Mouse (Mus musculus) forebrain, embryonic 13.5 days (tissue): ENCODE results near the gene Pcna. TPM values are rescaled to one million over a fixed set of nuclear protein-coding genes. Genes with fewer than 3 reads are reported as not detected.
"Not testable (repeated sequence)": the region's sequence is repeated elsewhere in the genome, so short reads cannot be mapped to it uniquely, and the experiment has no call there.

Experiments
- ATAC-seq: fragments of 200-750 bp; cut with Nextera tagmentation; 2 replicates; pipeline ENCODE4 v1.8.0; 2017
- H3K27ac ChIP-seq: fragments of 300-500 bp; sonication (generic); 2 replicates; pipeline ENCODE4 v1.5.1; 2015; ENCODE audit warnings: inconsistent platforms, mild to moderate bottlenecking, moderate library complexity
- H3K27me3 ChIP-seq: fragments of 300-500 bp; sonication (generic); 2 replicates; pipeline ENCODE4 v1.6.1; 2015; ENCODE audit warnings: mild to moderate bottlenecking, inconsistent platforms
- H3K36me3 ChIP-seq: fragments of 300-500 bp; sonication (generic); 2 replicates; pipeline ENCODE4 v1.6.1; 2015; ENCODE audit warnings: mild to moderate bottlenecking, inconsistent platforms; ENCODE audit not compliant: poor library complexity, severe bottlenecking
- H3K4me1 ChIP-seq: fragments of 300-500 bp; sonication (generic); 2 replicates; pipeline ENCODE4 v1.6.1; 2015; ENCODE audit warnings: inconsistent platforms
- H3K4me2 ChIP-seq: fragments of 300-500 bp; sonication (generic); 2 replicates; pipeline ENCODE4 v1.6.1; 2015; ENCODE audit warnings: inconsistent platforms, mild to moderate bottlenecking, moderate library complexity
- H3K4me3 ChIP-seq: fragments of 300-500 bp; sonication (generic); 2 replicates; pipeline ENCODE4 v1.5.1; 2015; ENCODE audit warnings: mild to moderate bottlenecking, inconsistent platforms
- H3K9ac ChIP-seq: fragments of 300-500 bp; sonication (generic); 2 replicates; pipeline ENCODE4 v1.6.1; 2015; ENCODE audit warnings: mild to moderate bottlenecking, inconsistent platforms
- H3K9me3 ChIP-seq: fragments of 300-500 bp; sonication (generic); replicated peaks from 2 replicates; pipeline ENCODE4 v1.6.1; 2016; ENCODE audit warnings: inconsistent platforms
- WGBS: fragments of 180-500 bp; shearing (Covaris S2); methylation state at CpG from one replicate; pipeline ENCODE4 v1.1.7; 2015; 5-methylcytosine and 5-hydroxymethylcytosine counted together
- polyA plus RNA-seq: library from polyadenylated mRNA; unstranded; fragments of >200 nt; fragmentation: Nextera tagmentation; extraction: Ambion mirVana; gene quantifications from 2 replicates; pipeline ENCODE4 v1.2.1, GENCODE M21; 2015

Pcna gene
- 322 and 326 TPM in 2 replicates for polyA plus RNA-seq

DNA sequence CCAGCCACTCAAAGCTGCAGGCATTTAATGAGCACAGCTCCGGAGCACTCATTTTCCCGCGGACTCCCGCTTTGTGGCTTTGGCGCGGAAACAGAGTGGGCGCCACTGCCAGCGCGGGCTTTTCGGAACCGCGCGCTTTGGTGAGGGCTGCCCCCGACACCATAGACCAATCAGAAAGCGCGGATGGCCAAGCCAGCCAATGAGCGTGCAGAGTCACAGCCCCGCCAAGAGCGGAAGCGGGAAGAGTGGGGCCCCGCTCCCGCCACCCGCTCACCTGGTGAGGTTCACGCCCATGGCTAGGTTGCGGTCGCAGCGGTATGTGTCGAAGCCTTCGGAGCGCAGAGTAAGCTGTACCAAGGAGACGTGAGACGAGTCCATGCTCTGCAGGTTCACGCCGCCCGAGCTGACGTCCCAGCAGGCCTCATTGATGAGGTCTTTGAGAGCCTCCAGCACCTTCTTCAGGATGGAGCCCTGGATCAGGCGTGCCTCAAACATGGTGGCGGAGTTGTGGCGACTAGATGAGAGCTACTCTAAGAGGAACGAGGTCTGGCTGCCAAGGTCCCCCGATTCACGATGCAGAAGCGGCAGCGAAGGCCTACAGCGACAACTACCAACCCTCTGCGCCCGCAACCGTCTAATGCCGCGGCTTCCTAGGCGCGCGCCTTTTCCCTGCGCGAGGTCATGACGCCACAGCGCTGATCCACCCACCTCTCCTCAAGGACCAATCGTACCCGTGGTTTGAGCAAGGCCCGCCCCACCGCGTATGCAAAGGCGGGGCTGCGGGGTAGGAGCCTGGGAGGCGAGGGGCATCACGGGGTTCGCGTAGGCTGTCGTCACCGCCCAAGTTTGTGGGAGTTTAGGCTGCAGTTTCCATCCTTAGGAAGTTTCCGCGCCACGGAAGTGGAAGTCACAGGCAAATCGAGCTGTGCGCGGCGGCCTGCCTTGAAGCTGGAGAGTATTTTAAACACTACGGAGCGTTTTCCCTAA is at the start of gene Pcna:
Gene Pcna, minus strand, starts transcription at position 773 of the 987 bp plus-strand sequence.
- H3K36me3 ChIP-seq: peaks cover 30% of the 10 kb centered on the region
- no peaks in the 10 kb centered on the region for H3K27me3 ChIP-seq
- peak within 1 kb of the TSS; percentile 78 for H3K9ac ChIP-seq
- under 1% methylated on average over 79 of the region's 79 CpGs for WGBS
- H3K9me3 ChIP-seq: no peaks in the 10 kb centered on the region
- H3K4me2 ChIP-seq: peak within 1 kb of the TSS; percentile 72
- peak within 1 kb of the TSS; percentile 80 for H3K27ac ChIP-seq
- peak; percentile 99 for ATAC-seq
- peak within 1 kb of the TSS; percentile 59 for H3K4me3 ChIP-seq
- peaks cover 47% of the 10 kb centered on the region for H3K4me1 ChIP-seq

DNA sequence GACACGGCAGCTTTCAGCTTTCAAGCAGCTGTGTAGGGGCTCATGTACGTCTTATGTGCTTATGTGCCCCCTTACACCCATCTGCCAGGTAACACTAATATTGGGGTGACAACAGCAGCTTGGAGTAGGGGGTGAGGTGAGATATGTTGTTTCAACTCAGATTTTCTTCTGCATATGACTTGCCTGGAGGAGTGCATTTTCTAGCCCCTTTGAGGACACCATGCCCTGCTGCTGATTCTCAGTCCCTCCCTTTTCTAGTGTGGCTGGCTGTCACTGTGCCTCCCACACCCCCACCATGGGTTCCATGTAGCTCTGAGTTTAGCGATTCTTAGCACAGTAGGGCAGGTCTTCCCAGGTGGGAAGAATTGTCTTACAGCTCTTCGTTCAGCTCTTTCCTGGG is 48.3 kb upstream of the Pcna start:
- 91% methylated on average over 4 of the region's 4 CpGs for WGBS
- ATAC-seq: no peak

DNA sequence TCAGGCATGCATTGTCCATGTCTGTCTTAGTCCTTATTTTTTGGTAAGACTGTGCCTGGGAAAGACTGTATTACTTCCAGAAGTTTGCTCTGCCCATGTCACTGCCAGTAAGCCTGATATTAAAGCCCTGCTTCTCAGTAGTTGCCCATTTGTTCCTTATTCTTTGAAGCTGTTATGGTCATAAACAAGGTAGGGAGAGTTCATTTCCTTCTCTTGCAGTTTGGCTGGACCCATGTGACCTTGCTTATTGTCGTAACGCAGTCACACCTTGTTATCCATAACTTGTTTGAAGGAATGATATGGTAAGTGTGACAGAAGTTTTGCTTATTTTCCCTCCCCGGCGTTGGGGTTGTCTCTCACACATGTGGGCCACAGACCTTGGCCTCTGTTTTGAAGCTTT is 45.1 kb upstream of the Pcna start:
- Histone ChIP-seq H3K9me3 (no peaks in the 10 kb centered on the region), H3K36me3 (peaks cover 93% of the 10 kb centered on the region), H3K27me3 (no peaks in the 10 kb centered on the region), H3K27ac (no peak overlapping the region), H3K4me1 (no peaks in the 10 kb centered on the region), H3K4me2 (no peak overlapping the region), H3K4me3 (no peak overlapping the region), H3K9ac (no peak overlapping the region)
- WGBS: 92% methylated on average over 4 of the region's 4 CpGs
- no peak for ATAC-seq

More for the DNA sequence above, 48.3 kb upstream of the Pcna start:
- Histone ChIP-seq H3K4me3 (no peak overlapping the region), H3K9ac (no peak overlapping the region), H3K27me3 (no peaks in the 10 kb centered on the region), H3K9me3 (no peaks in the 10 kb centered on the region), H3K36me3 (peaks cover 92% of the 10 kb centered on the region), H3K27ac (no peak overlapping the region), H3K4me2 (no peak overlapping the region), H3K4me1 (no peaks in the 10 kb centered on the region)

DNA sequence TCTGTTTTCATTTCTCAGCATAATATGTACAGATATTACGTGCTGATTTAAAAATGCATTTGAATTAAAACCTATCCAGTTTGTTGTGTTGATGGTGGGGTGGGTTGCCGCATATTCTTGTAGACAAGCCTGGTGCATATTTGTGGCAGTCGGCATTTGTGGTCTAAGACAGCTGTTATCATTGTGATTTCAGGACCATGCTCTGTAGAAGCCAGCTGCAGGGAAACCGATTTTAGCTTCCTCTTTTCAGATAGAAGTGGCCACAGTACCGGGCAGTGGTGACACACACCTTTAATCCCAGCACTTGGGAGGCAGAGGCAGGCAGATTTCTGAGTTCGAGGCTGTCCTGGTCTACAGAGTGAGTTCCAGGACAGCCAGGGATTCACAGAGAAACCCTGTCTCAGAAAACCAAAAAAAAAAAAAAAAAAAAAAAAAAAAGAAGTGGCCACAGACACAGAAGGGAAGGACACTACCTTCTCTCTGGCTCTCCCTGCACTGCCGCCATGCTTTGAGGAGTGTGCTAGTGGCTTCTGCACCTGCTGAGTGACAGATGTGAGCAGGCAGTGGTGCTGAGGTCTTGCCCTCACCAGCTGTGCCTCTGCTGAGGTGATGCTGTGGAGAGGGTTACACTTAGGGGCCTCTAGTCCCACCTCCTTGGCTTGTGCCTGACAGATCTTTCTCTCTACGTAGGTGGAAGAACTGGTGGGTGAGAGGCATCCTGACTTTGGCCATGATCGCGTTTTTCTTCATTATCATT is 40.8 kb upstream of the Pcna start:
- Histone ChIP-seq H3K9me3 (no peaks in the 10 kb centered on the region), H3K9ac (no peak overlapping the region), H3K4me2 (no peak overlapping the region), H3K27ac (no peak overlapping the region), H3K36me3 (peaks cover 56% of the 10 kb centered on the region), H3K27me3 (no peaks in the 10 kb centered on the region), H3K4me3 (no peak overlapping the region), H3K4me1 (peaks cover 20% of the 10 kb centered on the region)
- ATAC-seq: no peak
- WGBS: 92% methylated on average over 10 of the region's 10 CpGs

DNA sequence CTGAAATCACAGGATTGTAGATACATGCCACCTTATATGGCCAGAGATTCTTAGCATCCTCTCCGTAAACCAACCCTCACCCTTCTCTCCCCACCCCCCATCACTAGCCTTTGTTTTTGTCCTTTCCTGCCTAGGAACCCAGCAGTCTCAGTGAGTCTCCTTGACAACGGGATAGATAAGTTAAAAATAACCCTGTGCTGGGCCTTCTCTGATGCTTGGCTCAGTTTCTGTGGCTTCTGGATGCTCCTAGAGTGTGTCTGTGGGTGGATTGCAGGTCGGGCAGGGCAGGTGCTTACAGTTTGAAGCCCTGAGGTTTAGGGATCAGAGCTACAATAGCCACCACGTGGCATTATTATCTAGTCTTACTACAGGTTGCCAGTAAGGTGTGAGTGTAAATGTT is 39.0 kb upstream of the Pcna start:
- Histone ChIP-seq H3K9ac (no peak overlapping the region), H3K4me2 (peak overlapping the region; percentile 5; the same call in 1 of the 2 replicates), H3K27ac (peak overlapping the region; percentile 40), H3K9me3 (no peaks in the 10 kb centered on the region), H3K4me3 (no peak overlapping the region), H3K4me1 (peaks cover 20% of the 10 kb centered on the region), H3K36me3 (peaks cover 38% of the 10 kb centered on the region), H3K27me3 (no peaks in the 10 kb centered on the region)
- ATAC-seq: peak; percentile 36; the same call in 1 of the 2 replicates
- 23% methylated on average over 4 of the region's 4 CpGs for WGBS

DNA sequence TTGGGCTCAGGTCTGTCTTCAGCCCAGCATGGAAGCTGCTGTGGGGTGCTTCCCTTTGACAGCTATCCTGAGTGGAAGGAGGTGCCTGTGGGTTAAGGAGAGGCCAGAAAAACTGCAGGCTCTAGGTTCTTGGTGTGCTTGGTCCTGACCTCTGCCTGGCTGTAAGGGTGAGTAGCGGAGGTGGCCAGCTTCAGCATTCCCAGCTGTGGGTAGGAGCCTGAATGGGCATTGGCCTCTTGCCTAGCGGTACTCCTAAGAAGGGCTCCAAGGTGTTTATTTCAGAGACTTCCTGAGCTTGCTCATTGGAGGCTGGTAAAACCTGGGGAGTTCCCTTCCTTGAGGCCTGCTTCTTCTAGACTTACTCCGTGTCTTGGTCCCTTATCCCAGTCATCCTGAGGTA is 38.2 kb upstream of the Pcna start:
- 0 out of 2 replicates have a peak, but pooled peaks cover 6% of the 10 kb centered on the region for H3K9me3 ChIP-seq
- no peaks in the 10 kb centered on the region for H3K27me3 ChIP-seq
- H3K4me1 ChIP-seq: peaks cover 20% of the 10 kb centered on the region
- no peak overlapping the region for H3K27ac ChIP-seq
- no peak overlapping the region for H3K4me2 ChIP-seq
- no peak for ATAC-seq
- H3K9ac ChIP-seq: no peak overlapping the region
- H3K4me3 ChIP-seq: no peak overlapping the region
- WGBS: 67% methylated on average over 3 of the region's 3 CpGs
- H3K36me3 ChIP-seq: peaks cover 30% of the 10 kb centered on the region

DNA sequence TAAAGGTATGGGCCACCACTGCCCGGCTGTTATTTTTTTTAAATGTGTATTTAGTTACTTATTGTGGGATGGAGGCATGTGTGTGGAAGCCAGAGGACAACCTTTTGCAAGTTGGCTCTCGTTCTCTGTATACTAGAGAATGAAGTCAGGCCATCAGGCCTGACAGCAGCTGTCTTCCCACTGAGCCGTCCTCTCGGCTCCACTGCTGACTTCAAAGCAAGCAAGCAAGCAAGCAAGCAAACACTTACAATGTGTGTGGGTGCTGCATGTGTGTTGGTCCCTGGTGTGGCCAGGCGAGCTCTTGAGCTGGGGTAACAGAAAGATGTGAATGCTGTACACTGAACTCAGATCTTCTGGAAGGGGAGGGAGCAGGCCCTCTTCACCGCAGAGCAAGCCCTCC is 37.7 kb upstream of the Pcna start:
- Histone ChIP-seq H3K4me3 (no peak overlapping the region), H3K36me3 (peaks cover 25% of the 10 kb centered on the region), H3K4me1 (peaks cover 20% of the 10 kb centered on the region), H3K27ac (no peak overlapping the region), H3K9ac (no peak overlapping the region), H3K9me3 (0 out of 2 replicates have a peak, but pooled peaks cover 8% of the 10 kb centered on the region), H3K4me2 (no peak overlapping the region), H3K27me3 (no peaks in the 10 kb centered on the region)
- no peak for ATAC-seq
- 82% methylated on average over 6 of the region's 6 CpGs for WGBS

DNA sequence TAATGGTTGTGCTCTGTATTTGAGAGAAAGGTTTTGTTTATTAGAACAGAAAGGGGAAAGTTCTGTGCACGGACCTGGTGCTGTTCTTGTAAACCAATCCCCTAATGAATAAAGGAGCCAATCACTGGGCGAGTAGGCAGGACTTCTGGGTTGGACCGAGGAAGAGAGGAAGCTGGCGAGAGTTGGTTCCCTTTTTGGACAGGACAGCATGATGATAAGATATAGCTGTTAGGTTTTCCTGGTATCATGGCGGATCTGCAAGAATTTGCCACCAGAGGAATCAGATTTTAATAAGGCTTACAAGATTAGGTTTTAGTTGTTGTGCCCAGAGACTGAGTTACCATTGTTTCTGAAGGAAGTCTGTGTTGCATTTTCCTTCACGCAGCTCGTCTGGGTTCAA is 36.1 kb upstream of the Pcna start:
- H3K4me2 ChIP-seq, H3K9ac ChIP-seq, H3K36me3 ChIP-seq, H3K27me3 ChIP-seq, ATAC-seq, H3K9me3 ChIP-seq, H3K27ac ChIP-seq, H3K4me3 ChIP-seq: not testable (repeated sequence)
- WGBS: 79% methylated on average over 5 of the region's 7 CpGs
- H3K4me1 ChIP-seq: peaks cover 23% of the 10 kb centered on the region

DNA sequence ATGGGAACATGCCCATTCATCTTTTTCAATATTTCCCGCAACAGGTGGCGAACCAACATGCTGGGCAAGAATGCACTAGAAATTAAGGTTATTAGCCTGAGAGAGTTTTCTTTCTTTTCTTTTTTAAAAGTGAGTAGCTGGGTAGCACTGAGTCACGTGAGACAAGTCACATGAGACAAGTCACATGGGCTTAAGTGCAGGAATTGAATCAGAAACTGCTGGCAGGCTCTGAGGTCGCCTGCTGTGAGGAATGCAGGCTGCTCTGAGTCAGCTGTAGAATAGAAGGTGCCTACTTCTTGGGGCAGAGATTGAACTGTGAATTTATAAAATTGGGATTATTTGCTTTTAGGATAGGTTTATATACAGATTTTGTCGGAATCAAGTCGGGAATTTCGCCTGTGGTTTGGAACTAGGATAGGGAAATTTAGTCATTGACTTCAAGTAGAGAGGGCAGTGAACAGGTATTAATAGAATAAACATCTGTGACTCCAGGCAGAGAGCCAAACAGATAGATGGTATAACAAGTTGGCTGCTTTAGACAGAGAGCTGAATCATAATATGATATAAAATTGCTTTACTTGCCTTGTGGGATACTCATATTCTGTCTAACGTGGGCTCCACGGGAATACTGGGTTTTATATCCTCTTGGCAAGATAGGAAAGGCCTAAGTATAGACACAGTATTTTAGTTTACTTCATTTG is 33.4 kb upstream of the Pcna start:
- Histone ChIP-seq H3K27ac (no peak overlapping the region), H3K4me3 (no peak overlapping the region), H3K36me3 (no peaks in the 10 kb centered on the region), H3K27me3 (no peaks in the 10 kb centered on the region), H3K4me1 (peaks cover 38% of the 10 kb centered on the region), H3K4me2 (no peak overlapping the region), H3K9ac (no peak overlapping the region), H3K9me3 (0 out of 2 replicates have a peak, but pooled peaks cover 8% of the 10 kb centered on the region)
- ATAC-seq: no peak
- 89% methylated on average over 9 of the region's 9 CpGs for WGBS

DNA sequence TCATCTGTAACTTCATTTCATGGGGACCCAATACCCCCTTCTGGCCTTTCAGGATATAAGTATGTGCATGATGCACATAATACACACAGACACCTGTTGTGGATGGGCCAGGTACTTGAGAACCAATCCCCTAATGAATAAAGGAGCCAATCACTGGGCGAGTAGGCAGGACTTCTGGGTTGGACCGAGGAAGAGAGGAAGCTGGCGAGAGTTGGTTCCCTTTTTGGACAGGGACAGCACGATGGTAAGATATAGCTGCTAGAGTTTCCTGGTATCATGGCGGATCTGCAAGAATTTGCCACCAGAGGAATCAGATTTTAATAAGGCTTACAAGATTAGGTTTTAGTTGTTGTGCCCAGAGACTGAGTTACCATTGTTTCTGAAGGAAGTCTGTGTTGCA is 32.6 kb upstream of the Pcna start:
- not testable (repeated sequence) for H3K27ac ChIP-seq, H3K4me2 ChIP-seq, ATAC-seq, H3K9me3 ChIP-seq, H3K9ac ChIP-seq, H3K36me3 ChIP-seq, H3K4me3 ChIP-seq, H3K27me3 ChIP-seq
- H3K4me1 ChIP-seq: peaks cover 34% of the 10 kb centered on the region
- 96% methylated on average over 5 of the region's 5 CpGs for WGBS

DNA sequence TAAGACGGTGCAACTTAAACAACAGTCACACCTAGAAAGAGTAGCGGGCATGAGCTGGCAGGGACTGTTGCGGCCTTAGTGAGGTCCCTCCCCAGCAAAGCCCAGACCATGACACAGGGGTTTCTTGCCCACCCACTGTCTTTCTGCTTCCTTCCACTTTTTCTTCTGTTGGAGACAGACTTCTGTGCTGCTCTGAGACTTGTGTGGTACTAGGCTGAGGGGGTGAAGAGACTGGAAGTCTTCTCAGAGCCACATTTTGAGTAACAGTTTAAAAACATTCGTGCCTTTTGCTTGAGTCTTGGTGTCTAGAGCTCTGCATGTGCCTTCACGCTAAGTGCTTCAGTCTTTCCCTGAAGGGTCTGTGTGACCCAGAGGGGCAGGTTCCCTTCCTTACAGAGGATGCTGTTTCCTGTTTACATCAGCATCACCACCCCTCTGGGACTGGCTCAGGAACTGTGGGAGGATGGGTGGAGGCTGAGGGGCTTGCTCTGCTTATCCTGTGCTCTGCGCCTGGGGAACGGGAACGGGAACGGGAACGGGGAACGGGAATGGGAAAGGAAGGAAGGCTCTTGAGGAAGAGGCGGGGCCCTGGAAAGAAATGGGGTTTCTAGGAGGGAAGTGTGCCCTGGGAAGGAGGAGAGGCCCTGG is 31.5 kb upstream of the Pcna start:
- Histone ChIP-seq H3K4me2 (no peak overlapping the region), H3K27ac (0 out of 2 replicates have a peak overlapping the region, but pooled peaks have one; percentile 0), H3K4me3 (no peak overlapping the region), H3K36me3 (peaks cover 6% of the 10 kb centered on the region; the same call in 1 of the 2 replicates), H3K9me3 (0 out of 2 replicates have a peak, but pooled peaks cover 8% of the 10 kb centered on the region), H3K27me3 (no peaks in the 10 kb centered on the region), H3K4me1 (peaks cover 34% of the 10 kb centered on the region), H3K9ac (no peak overlapping the region)
- no peak for ATAC-seq
- WGBS: 87% methylated on average over 12 of the region's 12 CpGs
